Mouse (Mus musculus): ENCODE measurements around the gene Arhgap18.

- TF ChIP-seq CTCF (IDR thresholded peaks at IDR 0.05; ENCODE audit: low read depth) (no peak), EP300 (IDR thresholded peaks at IDR 0.05; ENCODE audit: low read depth) (no peak)
Measured at GRCm38 (mm10) chr10:26773541-26773940, 20.3 kb downstream of the Arhgap18 start.
